Mouse (Mus musculus) spleen, adult 12 weeks (tissue): Measurements from ENCODE around the gene Mpzl2.
A peak's percentile ranks its signal among the peaks of the same experiment; 100 is the strongest.
"Not testable (repeated sequence)": the region's sequence is repeated elsewhere in the genome, so short reads cannot be mapped to it uniquely, and the experiment has no call there.

Source experiments
- DNase-seq: peaks from one replicate; pipeline ENCODE4 v3.0.0; 2022; ENCODE audit warnings: low spot score

Mpzl2 gene

GRCm38 (mm10) chr9:45034526-45034925 lies 5.1 kb upstream of the Mpzl2 start:
- no peak for DNase-seq

GRCm38 (mm10) chr9:45037803-45038202 lies 1.8 kb upstream of the Mpzl2 start:
- not testable (repeated sequence) for DNase-seq

- DNase-seq = no peak
Measured at GRCm38 (mm10) chr9:45040066-45040845, 657 bp downstream of the Mpzl2 start.

- DNase-seq = no peak
Measured at GRCm38 (mm10) chr9:45041131-45041838, 1.7 kb downstream of the Mpzl2 start.

GRCm38 (mm10) chr9:45042056-45042720 lies 2.6 kb downstream of the Mpzl2 start:
- no peak for DNase-seq

GRCm38 (mm10) chr9:45042947-45043346 lies 3.3 kb downstream of the Mpzl2 start:
- no peak for DNase-seq

GRCm38 (mm10) chr9:45046973-45047372 lies 7.4 kb downstream of the Mpzl2 start:
- DNase-seq = no peak

- DNase-seq = no peak
Measured at GRCm38 (mm10) chr9:45048511-45048910, 8.9 kb downstream of the Mpzl2 start.

GRCm38 (mm10) chr9:45049731-45050130 lies 10.1 kb downstream of the Mpzl2 start:
- DNase-seq = no peak

- no peak for DNase-seq
Measured at GRCm38 (mm10) chr9:45050301-45050700, 10.7 kb downstream of the Mpzl2 start.

- peak; percentile 47 for DNase-seq
Measured at GRCm38 (mm10) chr9:45055082-45055713, 15.6 kb downstream of the Mpzl2 start, which contains the start of gene Mpzl3. TSS of gene Mpzl3 (plus strand) at chr9:45055186.

- DNase-seq = no peak
Measured at GRCm38 (mm10) chr9:45058304-45058940, 18.8 kb downstream of the Mpzl2 start.

- no peak for DNase-seq
Measured at GRCm38 (mm10) chr9:45060151-45060550, 20.6 kb downstream of the Mpzl2 start.

- DNase-seq = no peak
Measured at GRCm38 (mm10) chr9:45062677-45063076, 23.1 kb downstream of the Mpzl2 start.

- no peak for DNase-seq
Measured at GRCm38 (mm10) chr9:45064421-45064820, 24.8 kb downstream of the Mpzl2 start.

- DNase-seq = no peak
Measured at GRCm38 (mm10) chr9:45066735-45067134, 27.1 kb downstream of the Mpzl2 start.

GRCm38 (mm10) chr9:45071800-45072199 lies 32.2 kb downstream of the Mpzl2 start:
- DNase-seq = no peak

GRCm38 (mm10) chr9:45077859-45078258 lies 38.3 kb downstream of the Mpzl2 start:
- no peak for DNase-seq

- peak; percentile 37 for DNase-seq
Measured at GRCm38 (mm10) chr9:45079011-45079410, 39.4 kb downstream of the Mpzl2 start, which contains the start of gene Jaml. TSS of gene Jaml (plus strand) at chr9:45079183.

- DNase-seq = no peak
Measured at GRCm38 (mm10) chr9:45083132-45083531, 43.5 kb downstream of the Mpzl2 start.

- no peak for DNase-seq
Measured at GRCm38 (mm10) chr9:45084556-45084955, 45.0 kb downstream of the Mpzl2 start.
